Mouse (Mus musculus) mesoderm, embryonic 11.5 days (tissue): ENCODE results near the gene Fat4.

ENCODE experiments used
- DNase-seq: peaks from one replicate; pipeline ENCODE4 v3.0.0-alpha.2; 2012; ENCODE audit warnings: low read depth, low spot score

Fat4 gene

DNA sequence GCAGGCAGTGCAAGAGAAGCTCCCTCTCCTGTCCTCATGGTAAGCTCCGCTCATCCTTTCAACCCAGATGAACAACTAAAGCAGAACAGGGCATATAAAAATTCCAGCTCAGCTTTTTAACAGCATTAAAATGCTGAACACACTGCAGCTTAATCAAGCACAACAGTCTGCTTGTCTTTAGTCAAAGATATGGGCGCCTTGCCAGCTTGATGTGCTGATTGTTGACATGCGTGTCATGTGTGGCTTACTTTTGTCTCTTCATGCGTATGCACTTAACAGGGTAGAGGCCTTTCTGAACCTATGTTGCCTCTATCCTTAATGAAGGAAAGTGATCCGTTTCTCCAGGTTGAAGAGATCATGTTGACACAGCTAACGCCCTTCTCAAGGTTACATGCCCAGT lies 75.6 kb downstream of the Fat4 start:
- DNase-seq: no peak

GRCm38 (mm10) chr3:38967480-38967879 lies 80.7 kb downstream of the Fat4 start:
- DNase-seq: no peak

DNA sequence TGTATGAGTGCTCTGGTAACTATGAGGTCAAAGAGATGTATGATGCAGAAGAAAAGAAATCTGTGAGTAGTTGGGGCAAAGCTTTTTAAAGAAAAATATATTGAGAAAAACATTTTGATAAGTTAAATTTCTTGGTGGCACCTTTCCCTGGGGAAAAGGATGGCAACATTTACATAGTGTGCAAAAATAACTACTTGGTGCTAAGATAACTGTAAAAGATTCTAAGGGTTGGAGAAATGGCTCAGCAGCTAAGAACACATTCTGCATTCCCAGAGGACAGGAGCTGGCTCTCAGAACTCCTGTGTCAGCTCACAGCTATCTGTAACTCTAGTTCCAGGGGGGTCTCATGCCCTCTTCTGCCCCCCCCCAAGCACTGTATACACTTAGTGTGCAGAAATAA lies 99.6 kb downstream of the Fat4 start:
- no peak for DNase-seq

DNA sequence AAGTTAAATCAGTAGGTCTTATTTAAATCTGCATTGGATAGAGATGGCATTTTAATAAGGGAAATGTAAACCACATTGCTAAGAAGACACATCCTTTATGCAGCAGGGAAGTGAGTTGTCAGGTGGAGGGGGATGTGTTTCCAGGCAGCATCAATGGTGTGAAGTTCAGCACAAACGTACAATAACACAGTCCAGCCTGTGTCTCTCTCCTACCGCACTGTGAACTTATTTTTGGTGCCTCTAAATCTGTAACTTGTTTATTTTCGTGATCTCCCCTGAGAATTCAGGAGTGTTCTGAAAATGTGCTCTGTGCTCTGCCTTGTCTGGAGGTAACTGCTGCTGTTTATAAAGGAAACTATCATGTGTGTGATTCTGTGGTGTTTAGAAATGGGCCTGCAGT lies 102.4 kb downstream of the Fat4 start:
- no peak for DNase-seq

- DNase-seq: no peak
These were observed 113.3 kb downstream of the Fat4 start for GRCm38 (mm10) chr3:39000011-39000410.

GRCm38 (mm10) chr3:39010544-39010943 lies 123.8 kb downstream of the Fat4 start:
- DNase-seq: no peak

DNA sequence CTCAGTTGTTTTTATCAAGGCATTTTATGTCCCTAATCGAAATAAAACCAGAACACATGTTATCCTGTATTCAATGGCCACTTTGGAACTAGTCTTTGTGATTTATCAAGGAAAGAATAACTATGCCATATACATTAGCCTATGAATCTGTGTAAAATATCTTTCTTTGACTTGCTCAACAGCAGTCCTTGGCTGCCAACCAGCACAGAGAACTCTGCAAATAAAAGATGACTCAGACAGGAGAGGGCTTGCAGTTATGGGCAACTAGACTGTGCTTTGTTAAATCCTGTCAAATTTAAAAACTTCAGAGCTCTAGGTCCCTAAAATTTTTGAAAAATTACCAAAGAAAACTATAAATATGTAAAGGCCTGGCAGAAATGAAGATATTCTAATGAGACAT lies 130.9 kb downstream of the Fat4 start:
- DNase-seq: no peak

GRCm38 (mm10) chr3:39036113-39036512 lies 149.4 kb downstream of the Fat4 start:
- DNase-seq: no peak

DNA sequence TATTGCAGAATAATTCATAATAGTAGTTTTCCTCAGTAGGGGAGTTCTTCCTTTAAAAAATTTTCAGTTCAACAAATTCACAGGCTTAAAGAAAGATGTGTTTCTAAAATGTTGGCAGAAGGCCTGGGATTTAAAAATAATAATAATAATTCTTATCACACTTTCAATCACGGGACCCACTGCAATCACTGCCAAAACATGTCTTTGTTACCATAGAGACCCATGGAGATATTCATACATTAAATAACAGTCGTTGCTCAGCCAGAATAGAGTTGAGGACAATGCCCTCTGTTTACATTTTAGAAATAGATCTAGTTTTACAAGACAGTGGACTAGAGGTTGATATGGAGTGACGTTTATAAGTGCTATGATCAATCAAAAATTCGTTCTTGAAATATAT lies 159.7 kb downstream of the Fat4 start:
- DNase-seq: no peak

DNA sequence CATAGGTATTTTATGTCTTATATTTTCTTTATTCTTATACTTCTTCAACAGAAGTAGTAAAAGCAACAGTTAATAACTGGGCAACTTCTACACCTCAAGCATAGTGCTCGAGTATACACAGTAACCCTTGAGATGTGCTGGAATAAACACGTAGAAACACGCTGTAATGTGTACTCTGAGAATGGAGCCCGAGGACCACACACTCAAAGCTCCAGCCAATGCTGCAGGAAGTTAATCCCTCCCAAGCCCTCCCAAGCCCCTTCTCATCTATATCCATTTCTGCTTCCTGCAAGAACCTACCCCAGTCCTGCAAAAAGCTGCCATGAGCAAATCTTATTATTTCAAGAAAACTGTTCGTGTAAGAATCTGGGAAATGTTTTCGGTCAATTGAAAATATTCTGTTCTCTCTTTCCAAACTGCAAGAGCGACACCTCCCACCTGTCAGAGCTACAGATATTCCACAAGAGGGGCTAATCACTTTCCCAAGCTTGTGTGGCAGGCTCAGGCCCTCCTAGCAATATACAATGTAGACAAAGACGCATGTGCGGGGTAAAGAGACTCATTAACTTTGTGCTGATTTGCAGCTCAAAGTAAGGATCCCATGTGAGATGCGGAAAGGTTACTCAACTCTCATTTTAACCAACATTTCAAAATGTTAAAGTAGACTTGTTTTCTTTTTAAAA lies 161.0 kb downstream of the Fat4 start:
- DNase-seq: no peak

GRCm38 (mm10) chr3:39048304-39048667 lies 161.5 kb downstream of the Fat4 start:
- DNase-seq: no peak

- no peak for DNase-seq
These were observed 163.4 kb downstream of the Fat4 start for GRCm38 (mm10) chr3:39050130-39050529.

GRCm38 (mm10) chr3:39053072-39053471 lies 166.3 kb downstream of the Fat4 start:
- peak; percentile 79 for DNase-seq
